Mouse (Mus musculus) olfactory bulb, adult 2 months (tissue): ENCODE measurements at regions not wholly inside any gene's neighbourhood (a gene's known extent, or its start where the extent isn't known, plus 50 kb on each side); places are given as distances from the start of the nearest gene placed in this dataset.
"Not testable (repeated sequence)": the region's sequence is repeated elsewhere in the genome, so short reads cannot be mapped to it uniquely, and the experiment has no call there.

Experiments used
- H3K27ac ChIP-seq: fragments of 200-500 bp; 2 replicates; pipeline ENCODE4 v1.5.1; 2012; ENCODE audit warnings: low read depth, low read length; ENCODE audit not compliant: insufficient read depth
- H3K4me1 ChIP-seq: fragments of 200-500 bp; 2 replicates; pipeline ENCODE4 v1.6.1; 2012; ENCODE audit warnings: low read length; ENCODE audit not compliant: control insufficient read depth, insufficient read depth
- H3K4me3 ChIP-seq: fragments of 200-500 bp; 2 replicates; pipeline ENCODE4 v1.5.1; 2012; ENCODE audit warnings: mild to moderate bottlenecking, low read depth, low read length, moderate library complexity; ENCODE audit not compliant: insufficient read depth
- CTCF ChIP-seq: fragments of 200-500 bp; IDR thresholded peaks from 2 replicates; pipeline ENCODE4 v1.5.1; 2012; ENCODE audit warnings: low read depth, mild to moderate bottlenecking, low read length, moderate library complexity; ENCODE audit not compliant: insufficient read depth
- POLR2A ChIP-seq: fragments of 200-500 bp; IDR thresholded peaks from 2 replicates; pipeline ENCODE4 v1.6.1; 2012; ENCODE audit warnings: mild to moderate bottlenecking, low read depth, low read length, moderate library complexity; ENCODE audit not compliant: insufficient read depth
- WGBS: fragments of 180-500 bp; shearing (Covaris S2); methylation state at CpG from one replicate; pipeline ENCODE4 v1.1.7; 2018; 5-methylcytosine and 5-hydroxymethylcytosine counted together

DNA sequence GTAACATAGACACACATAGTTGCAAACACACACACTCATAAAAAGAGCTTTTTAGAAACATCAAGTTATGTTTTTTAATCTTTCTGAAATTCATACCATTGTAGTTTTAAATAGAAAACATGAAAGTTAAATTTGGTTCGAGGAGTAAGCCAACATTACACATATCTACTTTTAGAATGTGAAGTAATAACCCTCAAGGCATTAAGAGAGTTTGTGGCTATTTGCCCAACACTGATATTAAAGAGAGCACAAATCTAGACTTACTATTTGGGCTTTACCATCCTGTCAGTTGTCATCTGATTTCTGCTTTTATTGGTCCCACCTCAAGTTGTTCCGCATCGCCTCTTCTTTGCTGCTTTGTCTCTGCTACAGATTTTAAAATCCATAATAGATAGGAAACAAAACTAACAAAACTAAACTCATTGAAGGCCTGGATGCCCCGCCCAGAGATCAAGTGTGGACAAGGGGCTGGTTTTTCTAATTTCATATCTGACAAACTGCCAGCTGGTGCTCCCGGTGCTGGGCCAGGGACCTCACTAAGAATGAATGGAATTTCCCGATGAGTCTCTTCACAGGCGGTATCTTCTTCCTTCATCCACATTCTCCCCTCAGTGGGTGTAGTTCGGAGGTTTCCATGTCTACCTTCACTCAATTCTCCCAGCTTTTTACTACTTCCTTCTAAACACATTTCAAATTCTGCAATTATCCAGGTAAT lies 60.3 kb upstream of the Akap13 start:
- 79% methylated on average over 8 of the region's 8 CpGs for WGBS
- no peak overlapping the region for H3K27ac ChIP-seq
- TF ChIP-seq CTCF, result no peak
- TF ChIP-seq POLR2A, result no peak
- no peaks in the 10 kb centered on the region for H3K4me1 ChIP-seq
- H3K4me3 ChIP-seq, result no peak overlapping the region

DNA sequence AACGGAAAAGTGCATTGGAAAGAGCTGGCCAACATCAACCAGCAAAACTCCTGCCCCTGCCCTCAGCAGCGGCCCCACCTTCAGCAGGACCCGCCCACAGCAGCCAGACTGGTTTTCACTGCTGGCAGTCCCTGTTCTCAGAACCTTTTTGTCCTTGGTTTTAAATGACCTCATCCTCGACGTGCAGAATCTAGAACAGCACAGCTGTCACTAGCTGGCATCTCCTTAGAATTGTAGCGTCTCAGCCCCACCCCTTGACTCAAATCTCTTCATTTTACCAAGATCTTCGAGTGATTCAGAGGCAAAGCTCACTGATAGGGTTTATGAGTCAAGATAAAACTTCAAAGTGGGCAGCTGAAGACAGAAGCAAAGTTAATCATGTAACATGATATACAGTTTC lies 57.8 kb upstream of the Akap13 start:
- 25% methylated on average over 7 of the region's 7 CpGs for whole genome bisulfite sequencing
- Histone ChIP-seq H3K27ac (no peak overlapping the region), H3K4me3 (no peak overlapping the region), H3K4me1 (no peaks in the 10 kb centered on the region)
- no peak for TF ChIP-seq CTCF
- no peak for TF ChIP-seq POLR2A

DNA sequence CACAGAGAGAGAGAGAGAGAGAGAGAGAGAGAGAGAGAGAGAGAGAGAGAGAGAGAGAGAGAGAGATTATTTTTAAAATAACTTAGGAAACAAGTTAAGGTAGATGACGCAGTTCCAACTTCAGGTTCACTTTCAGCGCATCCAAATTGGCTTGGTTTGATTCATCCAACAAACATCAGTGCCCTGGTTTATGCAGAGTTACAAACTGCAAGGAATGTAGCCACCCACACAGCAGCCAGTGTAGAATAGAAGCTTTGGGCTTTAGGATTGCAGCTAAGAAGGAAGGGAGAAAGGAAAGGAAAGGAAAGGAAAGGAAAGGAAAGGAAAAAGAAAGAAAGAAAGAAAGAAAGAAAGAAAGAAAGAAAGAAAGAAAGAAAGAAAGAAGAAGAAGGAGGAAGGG lies 56.9 kb upstream of the Akap13 start:
- not testable (repeated sequence) for H3K4me1 ChIP-seq, H3K27ac ChIP-seq, H3K4me3 ChIP-seq
- WGBS, result 47% methylated on average over 2 of the region's 2 CpGs

DNA sequence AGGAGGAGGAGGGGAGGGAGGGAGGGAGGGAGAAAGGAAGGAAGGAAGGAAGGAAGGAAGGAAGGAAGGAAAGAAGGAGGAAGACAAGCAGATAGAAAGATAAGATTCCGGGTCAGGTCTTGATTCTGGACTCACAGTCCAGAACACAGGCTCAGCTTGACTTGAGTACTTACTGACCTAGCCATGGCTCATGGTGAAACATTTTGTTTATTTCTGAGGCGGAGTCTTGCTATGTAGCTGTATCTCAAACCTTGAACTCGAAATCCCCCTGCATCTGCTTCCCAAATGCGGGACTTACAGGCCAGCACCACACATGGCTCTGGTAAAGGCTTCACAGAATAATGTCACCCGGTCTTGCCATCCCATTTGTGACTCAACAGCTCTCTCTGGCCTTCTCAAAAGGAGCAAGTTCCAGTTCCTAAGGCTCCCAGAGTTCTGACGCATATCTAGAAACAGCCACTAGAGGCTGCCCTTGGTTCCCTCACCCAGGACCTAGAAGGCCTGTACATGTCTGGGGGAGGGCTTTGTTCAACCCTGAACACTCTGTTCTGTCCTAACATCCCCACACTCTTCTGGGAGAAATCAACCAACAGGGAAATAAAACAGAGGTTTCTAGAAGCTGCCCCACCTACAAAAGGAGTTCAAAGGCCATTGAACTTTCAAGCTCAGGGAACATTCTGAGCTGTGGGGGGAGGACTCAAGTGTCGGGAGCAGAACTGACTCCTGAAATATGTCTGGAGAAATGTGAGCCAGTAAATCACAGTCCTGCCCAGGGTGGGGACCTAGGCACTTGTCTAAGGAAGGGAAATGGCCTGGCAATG lies 56.2 kb upstream of the Akap13 start:
- TF ChIP-seq CTCF (no peak), POLR2A (no peak)
- 68% methylated on average over 7 of the region's 7 CpGs for WGBS
- no peak overlapping the region for H3K27ac ChIP-seq
- no peak overlapping the region for H3K4me3 ChIP-seq
- no peaks in the 10 kb centered on the region for H3K4me1 ChIP-seq

DNA sequence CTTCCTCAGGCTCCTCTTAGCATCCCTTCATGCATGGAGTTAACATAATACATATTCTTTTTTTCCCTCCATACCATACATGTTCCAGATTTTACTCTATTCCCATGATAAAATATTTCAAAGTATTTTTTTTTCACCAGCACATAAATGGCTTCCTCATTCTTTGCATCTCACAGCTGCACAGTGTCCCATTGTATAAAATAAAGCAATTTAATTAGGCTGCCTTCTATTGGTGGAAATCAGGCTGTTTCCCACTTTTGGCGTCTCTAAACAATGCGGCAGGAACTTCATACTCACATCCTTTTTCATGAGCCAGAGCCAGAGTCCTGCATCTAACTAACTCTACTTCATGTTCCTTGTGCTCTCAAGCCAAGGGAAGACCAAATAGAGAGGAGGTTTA lies 54.9 kb upstream of the Akap13 start:
- 51% methylated on average over 2 of the region's 2 CpGs for WGBS
- no peak overlapping the region for H3K4me3 ChIP-seq
- no peak for TF ChIP-seq CTCF
- TF ChIP-seq POLR2A, result no peak
- no peaks in the 10 kb centered on the region for H3K4me1 ChIP-seq
- H3K27ac ChIP-seq, result no peak overlapping the region

DNA sequence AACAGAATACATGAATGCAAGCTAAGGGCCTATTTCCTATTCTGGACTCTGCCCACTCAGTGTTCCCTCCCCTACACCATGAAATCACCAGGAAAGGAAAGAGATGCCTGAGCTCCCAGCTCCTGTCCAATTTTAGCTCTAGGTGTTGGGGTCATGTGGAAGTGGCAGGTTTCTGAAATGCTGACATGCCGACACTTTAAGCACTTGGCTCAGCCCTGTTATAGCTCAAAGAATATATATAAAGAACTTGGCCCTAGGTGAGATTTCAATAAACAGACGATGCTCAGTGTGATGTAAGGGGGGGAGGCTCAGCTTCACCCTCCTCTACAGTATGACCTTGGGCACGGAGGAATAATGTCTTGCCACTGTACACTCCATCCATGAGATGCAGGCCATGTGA lies 50.4 kb upstream of the Akap13 start:
- WGBS, result 89% methylated on average over 3 of the region's 3 CpGs
- Histone ChIP-seq H3K4me1 (no peaks in the 10 kb centered on the region), H3K4me3 (no peak overlapping the region), H3K27ac (no peak overlapping the region)
- TF ChIP-seq CTCF (no peak), POLR2A (no peak)
